Mouse (Mus musculus) heart, embryonic 12.5 days (tissue): Measurements from ENCODE around the gene Pbx1. TPM values are rescaled to one million over a fixed set of nuclear protein-coding genes. Genes with fewer than 3 reads are reported as not detected.

Experiments used
- ATAC-seq: fragments of 200-750 bp; cut with Nextera tagmentation; 2 replicates; pipeline ENCODE4 v1.8.0; 2017; ENCODE audit warnings: moderate TSS enrichment, moderate library complexity; ENCODE audit not compliant: insufficient number of reproducible peaks, low FRiP score
- H3K27ac ChIP-seq: fragments of 300-500 bp; sonication (generic); 2 replicates; pipeline ENCODE4 v1.5.1; 2016; ENCODE audit warnings: mild to moderate bottlenecking, moderate library complexity; ENCODE audit not compliant: poor library complexity, severe bottlenecking
- H3K27me3 ChIP-seq: fragments of 300-500 bp; sonication (generic); replicated peaks from 2 replicates; pipeline ENCODE4 v1.6.1; 2016; ENCODE audit warnings: mild to moderate bottlenecking, moderate library complexity
- H3K36me3 ChIP-seq: fragments of 300-500 bp; sonication (generic); 2 replicates; pipeline ENCODE4 v1.6.1; 2016; ENCODE audit warnings: mild to moderate bottlenecking, moderate library complexity
- H3K4me1 ChIP-seq: fragments of 300-500 bp; sonication (generic); replicated peaks from 2 replicates; pipeline ENCODE4 v1.6.1; 2016; ENCODE audit warnings: mild to moderate bottlenecking
- H3K4me2 ChIP-seq: fragments of 300-500 bp; sonication (generic); 2 replicates; pipeline ENCODE4 v1.6.1; 2016; ENCODE audit warnings: mild to moderate bottlenecking, moderate library complexity
- H3K4me3 ChIP-seq: fragments of 300-500 bp; sonication (generic); 2 replicates; pipeline ENCODE4 v1.5.1; 2016; ENCODE audit warnings: mild to moderate bottlenecking
- H3K9ac ChIP-seq: fragments of 300-500 bp; sonication (generic); 2 replicates; pipeline ENCODE4 v1.6.1; 2016; ENCODE audit warnings: mild to moderate bottlenecking, moderate library complexity
- H3K9me3 ChIP-seq: fragments of 300-500 bp; sonication (generic); replicated peaks from 2 replicates; pipeline ENCODE4 v1.6.1; 2016; ENCODE audit warnings: mild to moderate bottlenecking, moderate library complexity
- WGBS: fragments of 180-500 bp; shearing (Covaris S2); methylation state at CpG from one replicate; pipeline ENCODE4 v1.1.7; 2016; 5-methylcytosine and 5-hydroxymethylcytosine counted together
- polyA plus RNA-seq: library from polyadenylated mRNA; unstranded; fragments of >200 nt; fragmentation: Nextera tagmentation; extraction: Ambion mirVana; gene quantifications from 2 replicates; pipeline ENCODE4 v1.2.1, GENCODE M21; 2016

Gene Pbx1
- polyA plus RNA-seq, 1 experiment from 2014 or later = 26.3 TPM

DNA sequence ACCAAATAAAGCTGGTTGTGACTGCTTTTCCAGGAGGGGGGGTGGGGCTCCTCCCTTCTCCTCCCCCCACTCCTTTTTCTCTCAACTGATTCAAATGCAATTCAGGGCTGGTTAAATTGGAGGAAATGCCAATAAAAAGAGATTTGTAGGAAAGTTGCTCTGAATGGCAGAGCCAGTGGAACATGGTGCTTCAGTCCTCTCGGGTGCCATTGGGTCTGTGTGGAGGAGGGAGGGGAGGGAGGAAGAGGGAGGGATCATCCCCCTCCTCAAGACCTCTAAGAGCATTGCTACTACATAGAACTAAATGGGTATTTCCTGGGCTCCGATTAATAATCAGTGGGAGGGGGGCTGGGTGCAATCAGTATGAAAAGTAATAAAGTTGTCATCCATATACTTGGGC is 135.8 kb downstream of the Pbx1 start:
- ATAC-seq = no peak
- no peaks in the 10 kb centered on the region for H3K27me3 ChIP-seq
- H3K9me3 ChIP-seq = no peaks in the 10 kb centered on the region
- H3K27ac ChIP-seq = no peak overlapping the region
- H3K9ac ChIP-seq = no peak overlapping the region
- 0 out of 2 replicates have a peak, but pooled peaks cover 4% of the 10 kb centered on the region for H3K36me3 ChIP-seq
- peaks cover 48% of the 10 kb centered on the region for H3K4me1 ChIP-seq
- no peak overlapping the region for H3K4me2 ChIP-seq
- H3K4me3 ChIP-seq = no peak overlapping the region
- WGBS = 68% methylated on average over 2 of the region's 2 CpGs

DNA sequence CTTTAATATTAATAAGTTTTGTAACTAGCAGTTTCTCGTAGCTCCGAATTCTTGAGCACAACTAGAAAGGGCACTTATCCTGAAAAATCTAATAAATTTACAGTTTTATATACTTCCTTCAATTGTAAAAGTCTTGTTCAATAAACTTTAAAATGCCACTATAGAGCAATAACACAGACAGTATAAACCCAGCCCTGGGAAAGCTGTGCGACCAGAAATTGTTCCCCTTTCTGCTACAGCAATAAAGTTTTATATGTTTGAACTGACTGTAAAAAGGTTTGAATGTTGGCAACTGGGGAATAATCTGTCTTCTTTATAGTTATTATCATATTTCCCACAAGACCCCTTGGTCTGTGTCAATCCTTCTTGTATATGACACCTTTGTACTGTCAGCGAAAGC is 136.3 kb downstream of the Pbx1 start:
- no peak overlapping the region for H3K27ac ChIP-seq
- no peaks in the 10 kb centered on the region for H3K9me3 ChIP-seq
- WGBS = 88% methylated on average over 4 of the region's 4 CpGs
- no peak for ATAC-seq
- no peak overlapping the region for H3K9ac ChIP-seq
- no peak overlapping the region for H3K4me2 ChIP-seq
- peaks cover 48% of the 10 kb centered on the region for H3K4me1 ChIP-seq
- H3K27me3 ChIP-seq = no peaks in the 10 kb centered on the region
- no peak overlapping the region for H3K4me3 ChIP-seq
- H3K36me3 ChIP-seq = 0 out of 2 replicates have a peak, but pooled peaks cover 4% of the 10 kb centered on the region

DNA sequence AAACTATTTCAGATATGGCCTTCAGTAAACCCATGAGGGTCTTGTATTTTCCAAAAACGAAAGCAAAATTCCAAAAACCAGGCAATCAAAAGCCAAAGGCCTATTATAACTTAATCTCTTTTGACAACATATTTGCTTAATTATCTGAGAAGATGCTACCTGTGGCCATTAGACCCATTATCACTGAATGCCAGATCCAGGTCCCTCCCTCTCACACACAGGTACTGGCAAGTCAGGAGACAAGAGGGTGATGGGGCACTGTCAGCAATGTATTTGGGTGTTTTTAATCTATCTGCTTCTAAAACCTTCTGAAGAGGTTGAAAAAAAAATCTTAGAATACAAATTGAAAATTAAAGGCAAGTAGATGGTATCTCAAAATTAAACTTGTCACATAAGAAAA is 138.4 kb downstream of the Pbx1 start:
- peaks cover 51% of the 10 kb centered on the region for H3K4me1 ChIP-seq
- H3K27ac ChIP-seq = no peak overlapping the region
- H3K27me3 ChIP-seq = no peaks in the 10 kb centered on the region

DNA sequence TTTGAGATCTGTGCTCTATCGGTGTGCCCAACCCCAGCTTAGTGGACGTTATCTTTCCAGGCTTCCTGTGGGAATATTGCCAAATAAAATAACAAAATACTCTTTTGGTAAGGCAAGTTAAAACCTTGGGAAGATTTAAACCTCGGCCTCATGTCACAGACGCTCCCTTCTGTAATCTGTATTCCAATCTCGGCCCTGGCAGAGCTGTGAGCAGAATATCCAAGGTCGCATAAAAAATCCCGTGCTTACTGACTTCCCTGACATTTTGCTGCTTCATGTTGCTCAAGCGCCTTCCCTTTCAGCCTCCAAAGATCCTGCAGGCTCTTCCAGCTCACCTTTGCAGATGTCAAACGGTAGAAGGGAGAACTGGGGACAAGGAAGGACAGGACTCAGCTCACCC is 140.0 kb downstream of the Pbx1 start:
- H3K27me3 ChIP-seq = no peaks in the 10 kb centered on the region
- H3K4me2 ChIP-seq = no peak overlapping the region
- H3K4me1 ChIP-seq = peaks cover 67% of the 10 kb centered on the region
- no peaks in the 10 kb centered on the region for H3K9me3 ChIP-seq
- 59% methylated on average over 9 of the region's 9 CpGs for WGBS
- H3K9ac ChIP-seq = no peak overlapping the region
- no peak overlapping the region for H3K4me3 ChIP-seq
- no peak for ATAC-seq
- peak overlapping the region; percentile 90; the same call in 1 of the 2 replicates for H3K27ac ChIP-seq
- no peaks in the 10 kb centered on the region for H3K36me3 ChIP-seq

More for the DNA sequence above, 138.4 kb downstream of the Pbx1 start:
- Histone ChIP-seq H3K9me3 (no peaks in the 10 kb centered on the region), H3K4me2 (no peak overlapping the region), H3K4me3 (no peak overlapping the region), H3K36me3 (0 out of 2 replicates have a peak, but pooled peaks cover 4% of the 10 kb centered on the region), H3K9ac (no peak overlapping the region)
- no peak for ATAC-seq
- WGBS = 88% methylated on average over 1 of the region's 1 CpGs

DNA sequence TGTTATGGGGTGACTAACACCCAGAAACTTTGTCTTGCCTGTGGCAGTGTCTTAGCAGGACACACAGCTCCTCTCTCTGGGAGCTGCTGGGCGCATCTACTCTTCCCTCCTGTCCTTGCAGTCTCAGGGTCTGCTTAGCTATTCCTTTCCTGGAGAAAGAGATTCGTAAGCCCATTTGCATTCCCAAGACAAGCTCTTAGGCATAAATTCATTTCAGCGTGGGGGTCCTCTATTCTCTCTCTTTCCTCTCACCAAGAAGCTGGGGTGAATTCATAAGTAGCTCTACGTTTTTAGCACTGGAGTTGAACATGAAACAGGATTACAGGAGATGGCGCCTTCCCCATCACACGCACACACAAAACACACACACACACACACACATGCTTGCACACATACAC is 140.4 kb downstream of the Pbx1 start:
- H3K27ac ChIP-seq = peak overlapping the region; percentile 90
- WGBS = 81% methylated on average over 6 of the region's 6 CpGs

DNA sequence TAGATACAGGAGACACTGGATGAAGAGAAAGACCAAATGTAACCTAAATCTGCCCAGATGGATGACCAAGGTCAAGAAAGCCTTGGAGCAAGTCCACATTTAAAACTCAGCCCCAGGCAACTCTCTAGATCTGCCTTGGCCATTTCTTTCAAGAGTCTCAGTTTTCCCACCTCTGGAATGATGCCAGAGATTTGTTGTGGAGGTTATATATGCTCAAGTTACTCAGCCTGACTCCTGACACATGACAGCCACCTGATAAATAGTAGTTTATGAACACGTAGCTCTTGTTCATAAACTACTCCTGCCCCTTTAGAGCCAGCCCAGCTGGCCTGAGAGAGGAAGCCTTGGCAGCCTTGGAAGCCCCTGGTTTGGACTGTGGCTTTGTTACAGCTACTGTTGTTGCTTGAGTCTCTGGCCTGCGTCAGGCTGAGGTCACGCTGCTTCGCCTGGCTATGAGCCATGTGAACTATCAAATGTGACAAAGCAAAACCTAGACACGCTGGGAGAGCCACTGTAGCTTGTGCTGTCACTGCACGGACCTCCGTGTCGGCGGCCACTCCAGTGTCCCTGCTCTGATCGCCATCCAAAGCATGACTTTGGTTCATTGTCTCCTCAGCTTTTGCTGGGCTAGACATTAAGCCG is 140.9 kb downstream of the Pbx1 start:
- H3K9me3 ChIP-seq = no peaks in the 10 kb centered on the region
- H3K4me3 ChIP-seq = no peak overlapping the region
- H3K4me2 ChIP-seq = peak overlapping the region; percentile 32
- peaks cover 69% of the 10 kb centered on the region for H3K4me1 ChIP-seq
- WGBS = 40% methylated on average over 11 of the region's 11 CpGs
- H3K27ac ChIP-seq = peak overlapping the region; percentile 90
- no peaks in the 10 kb centered on the region for H3K36me3 ChIP-seq
- no peaks in the 10 kb centered on the region for H3K27me3 ChIP-seq
- 0 out of 2 replicates have a peak overlapping the region, but pooled peaks have one; percentile 16 for H3K9ac ChIP-seq
- ATAC-seq = 0 out of 2 replicates have a peak, but pooled peaks have one; percentile 5

More for the DNA sequence above, 140.4 kb downstream of the Pbx1 start:
- no peaks in the 10 kb centered on the region for H3K36me3 ChIP-seq
- ATAC-seq = no peak
- no peaks in the 10 kb centered on the region for H3K27me3 ChIP-seq
- 0 out of 2 replicates have a peak overlapping the region, but pooled peaks have one; percentile 16 for H3K9ac ChIP-seq
- H3K9me3 ChIP-seq = no peaks in the 10 kb centered on the region
- H3K4me2 ChIP-seq = peak overlapping the region; percentile 32
- H3K4me3 ChIP-seq = no peak overlapping the region
- H3K4me1 ChIP-seq = peaks cover 70% of the 10 kb centered on the region

DNA sequence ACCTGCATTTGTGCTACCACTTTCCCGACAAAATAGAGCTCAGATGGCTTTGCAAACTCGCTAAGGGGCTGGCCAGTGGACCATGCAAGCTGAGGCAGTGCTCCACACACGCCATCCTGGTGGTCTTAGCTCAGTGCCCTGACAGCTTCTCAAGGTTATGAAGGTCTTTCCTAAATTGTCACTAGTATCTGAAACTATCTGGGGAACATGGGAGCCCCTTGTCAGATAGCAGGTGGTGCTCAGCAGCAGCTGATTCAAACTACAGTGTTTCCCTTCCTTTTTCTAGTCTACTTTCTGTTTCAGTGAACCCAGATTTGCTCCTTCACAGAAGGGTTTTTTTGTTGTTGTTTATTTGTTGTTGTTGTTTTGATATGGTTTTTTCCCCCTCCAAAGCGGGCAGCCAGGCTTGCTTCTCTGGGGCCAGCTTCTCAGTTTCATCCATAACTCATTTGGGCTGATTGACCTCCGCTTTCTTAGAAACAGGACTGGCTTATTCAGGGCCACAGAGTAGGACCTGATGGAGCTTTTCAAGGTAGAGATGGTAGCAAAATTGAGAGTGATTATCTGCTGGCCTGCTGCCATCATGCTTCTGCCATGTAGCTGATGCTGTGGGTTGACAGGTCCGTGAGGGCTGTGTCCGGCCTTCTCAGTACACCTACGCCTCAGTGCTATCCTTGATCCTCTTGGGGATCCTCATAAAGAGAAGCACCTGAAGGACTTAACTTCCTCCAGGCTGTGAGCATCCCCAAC is 141.7 kb downstream of the Pbx1 start:
- ATAC-seq = no peak
- Histone ChIP-seq H3K9me3 (no peaks in the 10 kb centered on the region), H3K27ac (peak overlapping the region; percentile 90), H3K27me3 (no peaks in the 10 kb centered on the region), H3K4me3 (no peak overlapping the region), H3K4me1 (peaks cover 73% of the 10 kb centered on the region), H3K4me2 (no peak overlapping the region), H3K36me3 (no peaks in the 10 kb centered on the region), H3K9ac (no peak overlapping the region)
- WGBS = 84% methylated on average over 8 of the region's 8 CpGs

DNA sequence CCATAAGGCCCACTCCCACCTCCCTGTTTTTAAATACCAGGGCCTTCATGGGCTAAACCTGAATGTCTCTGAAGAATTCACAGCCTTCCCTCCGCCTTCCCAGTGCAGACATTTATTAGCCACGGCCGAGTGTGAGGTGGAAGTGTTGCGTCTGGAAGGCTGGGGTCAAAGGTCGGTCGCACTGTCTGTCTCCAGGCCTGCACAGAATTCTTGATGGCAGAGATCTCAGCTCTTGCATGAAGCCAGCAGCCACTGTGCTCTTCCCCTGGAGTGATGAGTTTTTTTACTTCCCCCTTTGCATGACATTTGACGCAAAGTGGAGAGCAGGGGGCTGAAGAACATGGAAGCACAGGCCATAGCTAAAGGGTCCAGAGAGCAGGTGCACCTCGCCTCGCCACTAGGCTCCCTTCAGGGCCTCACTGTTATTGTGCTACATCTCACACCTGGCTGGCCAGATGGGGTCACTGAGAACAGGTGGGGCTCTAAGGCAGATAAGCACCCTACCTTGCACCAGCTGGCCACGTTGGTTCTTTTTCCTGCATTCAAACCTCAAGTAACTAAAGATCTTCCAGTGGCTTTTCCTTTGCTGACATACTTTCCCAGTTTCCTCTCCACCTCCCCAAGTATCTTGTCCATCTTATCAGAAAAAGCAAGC is 143.1 kb downstream of the Pbx1 start:
- no peaks in the 10 kb centered on the region for H3K36me3 ChIP-seq
- H3K4me3 ChIP-seq = no peak overlapping the region
- no peak for ATAC-seq
- H3K4me1 ChIP-seq = peaks cover 87% of the 10 kb centered on the region
- WGBS = 38% methylated on average over 10 of the region's 10 CpGs
- H3K9ac ChIP-seq = peak overlapping the region; percentile 20; the same call in 1 of the 2 replicates
- no peaks in the 10 kb centered on the region for H3K9me3 ChIP-seq
- peak overlapping the region; percentile 90 for H3K27ac ChIP-seq
- H3K4me2 ChIP-seq = peak overlapping the region; percentile 54
- no peaks in the 10 kb centered on the region for H3K27me3 ChIP-seq

DNA sequence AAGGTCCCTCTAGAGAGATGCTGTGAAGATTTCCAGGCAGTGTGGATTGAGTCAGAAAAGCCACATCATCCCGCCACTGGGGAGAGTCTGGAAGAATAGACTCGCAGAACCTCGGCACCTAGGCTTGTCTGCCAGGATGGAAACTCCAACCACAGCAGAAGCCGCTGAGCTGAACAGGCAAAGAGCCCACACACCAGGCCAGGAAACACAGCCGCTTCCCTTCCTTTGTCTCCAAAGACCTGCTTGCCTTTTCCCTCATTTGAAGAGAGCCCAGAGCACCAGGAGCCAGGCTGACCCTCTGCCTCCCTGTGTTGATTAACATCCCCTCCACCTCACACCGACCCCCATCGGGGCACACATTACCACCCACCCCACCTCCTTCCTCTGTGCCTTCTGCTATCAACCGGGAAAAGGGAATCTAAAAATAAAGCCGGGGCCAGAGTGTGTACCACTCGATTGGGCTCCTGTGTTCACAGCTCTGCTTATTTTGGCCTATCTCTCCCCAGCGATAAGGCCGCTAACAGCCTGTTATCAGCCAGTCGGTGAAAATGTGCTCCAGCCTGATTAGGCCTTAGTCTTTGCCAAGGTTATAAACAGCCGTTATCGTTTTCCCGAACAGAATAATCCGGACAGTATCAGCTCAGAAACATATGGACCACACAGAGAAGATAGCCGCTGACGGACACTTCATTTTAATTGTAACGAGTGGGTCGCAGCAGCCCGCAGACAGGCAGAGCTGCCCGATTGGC is 144.1 kb downstream of the Pbx1 start:
- H3K27me3 ChIP-seq = no peaks in the 10 kb centered on the region
- peak overlapping the region; percentile 55 for H3K9ac ChIP-seq
- H3K4me1 ChIP-seq = peaks cover 95% of the 10 kb centered on the region
- H3K9me3 ChIP-seq = no peaks in the 10 kb centered on the region
- peak overlapping the region; percentile 0; the same call in 1 of the 2 replicates for H3K4me3 ChIP-seq
- H3K36me3 ChIP-seq = no peaks in the 10 kb centered on the region
- ATAC-seq = peak; percentile 92
- WGBS = 1% methylated on average over 23 of the region's 23 CpGs
- H3K4me2 ChIP-seq = peak overlapping the region; percentile 54
- peak overlapping the region; percentile 90 for H3K27ac ChIP-seq

DNA sequence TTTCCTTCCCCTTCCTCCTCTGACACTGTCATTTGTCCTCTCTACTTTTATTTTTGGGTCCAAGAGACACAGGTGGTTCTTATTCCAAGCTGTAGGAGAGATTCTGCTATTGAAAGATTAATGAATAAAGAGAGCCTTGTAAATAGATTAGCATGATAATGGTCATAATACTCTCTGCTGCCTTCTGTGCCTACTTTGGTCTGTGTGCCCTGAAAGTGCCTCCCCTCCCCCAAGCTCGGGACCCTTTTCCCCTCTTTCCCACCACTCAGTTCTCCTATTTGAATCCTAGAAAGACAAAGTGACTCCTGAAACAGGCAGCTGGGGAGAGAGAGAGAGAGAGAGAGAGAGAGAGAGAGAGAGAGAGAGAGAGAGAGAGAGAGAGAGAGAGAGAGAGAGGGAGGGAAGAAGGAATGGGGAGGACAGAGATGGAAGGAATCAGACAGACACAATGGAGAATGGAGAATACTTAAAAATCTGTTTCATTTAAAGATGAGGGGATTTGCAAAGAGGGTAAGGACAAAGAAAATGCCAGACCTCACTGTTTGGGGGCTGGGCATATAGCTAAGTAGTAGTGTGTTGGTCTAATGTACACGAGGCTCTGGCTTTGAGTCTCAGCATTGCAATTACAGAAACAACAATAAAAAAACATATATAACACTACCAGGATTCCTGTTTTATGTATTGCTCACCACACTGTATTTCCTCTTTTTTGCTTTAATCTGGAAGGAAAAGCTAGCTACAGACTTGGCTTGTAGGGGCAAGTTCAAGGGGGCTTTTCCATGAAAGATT is 145.0 kb downstream of the Pbx1 start:
- H3K36me3 ChIP-seq = no peaks in the 10 kb centered on the region
- peak overlapping the region; percentile 54 for H3K4me2 ChIP-seq
- no peaks in the 10 kb centered on the region for H3K9me3 ChIP-seq
- peak overlapping the region; percentile 90 for H3K27ac ChIP-seq
- H3K9ac ChIP-seq = peak overlapping the region; percentile 55
- H3K4me1 ChIP-seq = peaks cover 90% of the 10 kb centered on the region
- ATAC-seq = no peak
- no peak overlapping the region for H3K4me3 ChIP-seq
- no peaks in the 10 kb centered on the region for H3K27me3 ChIP-seq
- 34% methylated on average over 2 of the region's 2 CpGs for WGBS
